Mouse (Mus musculus) B cell, adult 67 days (primary cell): ENCODE results near the gene Etfb. TPM values are rescaled to one million over a fixed set of nuclear protein-coding genes. Genes with fewer than 3 reads are reported as not detected.

Experiments used
- total RNA-seq, 2 experiments: library from RNA; stranded (reverse); gene quantifications; 4 replicates each; pipeline ENCODE4 v1.2.4; 2023

Gene Etfb
- total RNA-seq, result 10 to 100 TPM; 40.2 to 43.3 TPM

GRCm38 (mm10) chr7:43443917-43444293 is at the start of gene Etfb, which contains the start of gene Gm45233:
Etfb (plus strand) TSS chr7:43444083.
Gm45233 (plus strand) TSS chr7:43444128.

GRCm38 (mm10) chr7:43408131-43408553 is 35.7 kb upstream of the Etfb start, which contains the start of gene Siglecg:
Siglecg (plus strand) TSS chr7:43408204.

DNA sequence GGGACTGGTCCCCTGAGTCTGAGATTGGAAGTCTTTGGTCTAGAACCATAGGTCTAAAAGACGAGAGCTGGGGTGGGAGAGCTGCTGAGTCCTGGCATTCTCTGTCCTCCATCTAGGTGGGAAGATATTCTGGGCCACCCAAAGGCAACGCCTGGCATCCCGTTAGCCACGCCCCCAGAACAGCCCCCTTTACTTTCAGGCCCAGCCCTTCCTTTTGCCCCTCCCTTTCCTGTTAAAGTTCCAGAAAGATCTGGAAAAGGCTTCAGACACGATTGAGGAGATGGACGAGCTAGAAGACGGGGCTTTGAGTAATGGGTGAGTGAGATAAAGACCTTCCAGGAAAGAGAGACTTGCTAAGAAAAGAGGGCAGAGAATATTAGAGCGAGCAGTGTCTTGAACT is 16.5 kb upstream of the Etfb start, which contains the start of gene Lim2:
Gene Lim2 (plus strand): TSS at position 265 of the 400 bp plus-strand sequence.

DNA sequence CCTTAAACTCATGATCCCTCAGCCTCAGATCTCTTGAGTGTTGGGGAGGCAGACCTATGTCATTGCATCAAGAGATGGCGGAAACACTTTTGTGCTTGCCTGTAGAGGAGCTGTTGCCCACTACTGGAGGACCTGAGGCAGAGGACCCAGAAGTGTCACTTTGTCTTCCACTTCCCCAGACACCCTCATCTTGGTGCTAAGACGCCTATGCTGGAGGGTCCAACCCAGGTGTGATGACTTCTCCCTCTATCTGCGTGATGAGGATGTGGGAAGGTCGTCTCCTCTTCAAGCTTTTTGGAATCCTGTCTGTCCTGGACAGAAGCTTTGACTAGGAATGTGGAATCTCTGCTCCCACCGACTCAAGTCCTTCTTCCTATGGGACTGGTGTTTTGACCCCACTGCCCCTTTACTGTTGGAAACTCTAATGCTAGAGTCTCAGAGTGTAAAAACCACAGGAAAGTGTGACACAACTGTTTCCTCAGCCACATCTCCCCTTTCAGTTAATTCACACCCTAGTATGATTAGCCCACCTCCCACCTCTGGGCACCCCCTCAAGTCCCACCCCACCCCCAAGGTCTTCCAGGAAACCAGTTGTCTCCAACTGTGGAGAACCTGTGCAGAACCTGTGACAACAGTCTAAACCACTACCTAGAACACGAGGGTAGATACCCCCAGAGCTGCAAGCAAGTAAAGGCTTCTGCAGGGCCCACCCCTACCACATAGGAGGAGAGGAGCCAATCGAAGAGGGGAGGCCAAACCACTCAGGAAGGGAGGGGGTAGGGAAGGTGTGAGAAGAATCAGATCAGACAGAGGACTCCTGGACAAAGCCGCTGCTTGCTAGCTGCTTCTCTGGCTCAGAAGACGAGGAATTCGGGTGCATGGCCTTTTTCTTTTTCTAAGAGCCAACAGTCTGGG is 7.3 kb upstream of the Etfb start, which contains the start of gene Nkg7:
Gene Nkg7 (plus strand): TSS at position 733 of the 915 bp plus-strand sequence.

DNA sequence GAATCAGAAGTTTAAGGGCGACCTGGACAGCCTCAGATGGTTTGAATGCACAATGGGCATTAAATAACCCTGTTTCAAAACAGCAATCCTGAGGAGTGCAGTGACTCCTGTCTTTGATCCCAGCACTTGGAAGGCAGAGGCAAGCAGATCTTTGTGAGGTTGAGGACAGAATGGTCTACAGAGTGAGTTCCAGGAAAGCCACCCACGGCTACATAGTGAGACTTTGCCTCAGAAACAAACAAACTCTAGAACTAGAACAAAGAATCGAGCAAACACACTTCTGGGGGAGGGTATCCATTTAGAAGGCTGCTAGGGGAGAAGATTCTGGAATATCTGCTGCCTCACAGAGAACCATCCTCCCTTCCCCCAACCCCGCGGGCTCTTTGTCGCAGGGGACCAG is 3.4 kb upstream of the Etfb start, which contains the start of gene Cldnd2:
Gene Cldnd2 (plus strand): TSS at position 301 of the 400 bp plus-strand sequence.

GRCm38 (mm10) chr7:43462851-43463250 is 19.0 kb downstream of the Etfb start, which contains the start of gene Vsig10l:
Vsig10l (plus strand) TSS chr7:43463151.

GRCm38 (mm10) chr7:43489631-43490125 is 45.8 kb downstream of the Etfb start, which contains the start of gene Iglon5:
Iglon5 (minus strand) TSS chr7:43490075.

Other genes with a start within 250 kb of the Etfb start
- 10 to 100 TPM; 34.6 to 35.1 TPM for gene Zfp715, start 130.8 kb upstream of the Etfb start, total RNA-seq
- gene Siglecf, start 92.7 kb upstream of the Etfb start, total RNA-seq, result under 1 TPM; 0.35 to 0.47 TPM
- 100 to 1,000 TPM; 423 to 427 TPM for gene Siglecg, start 35.9 kb upstream of the Etfb start, total RNA-seq
- not detected for gene Lim2, start 16.4 kb upstream of the Etfb start, total RNA-seq
- 1 to 10 TPM; 1.5 to 2.1 TPM for gene Nkg7, start 7.0 kb upstream of the Etfb start, total RNA-seq
- gene Cldnd2, start 3.3 kb upstream of the Etfb start, total RNA-seq, result not detected
- not detected for gene Gm45233, start within 50 bp of the Etfb start, total RNA-seq
- gene Vsig10l, start 19.1 kb downstream of the Etfb start, total RNA-seq, result 1 to 10 TPM; 1.2 to 3.1 TPM
- gene Iglon5, start 46.0 kb downstream of the Etfb start, total RNA-seq, result not detected
- gene 4931406B18Rik, start 61.9 kb downstream of the Etfb start, total RNA-seq, result not detected
- 1 to 10 TPM; 1.0 to 2.3 TPM for gene Cd33, start 100.3 kb downstream of the Etfb start, total RNA-seq
- gene Zfp658, start 118.2 kb downstream of the Etfb start, total RNA-seq, result 1 to 10 TPM; 2.5 to 3.0 TPM
- 1 to 10 TPM; 7.8 to 9.9 TPM for gene Zfp719, start 135.5 kb downstream of the Etfb start, total RNA-seq
- gene Zfp819, start 163.1 kb downstream of the Etfb start, total RNA-seq, result not detected
- gene Ceacam18, start 190.6 kb downstream of the Etfb start, total RNA-seq, result not detected
- gene Siglece, start 216.1 kb downstream of the Etfb start, total RNA-seq, result 1 to 10 TPM in 1 of 2 experiments, under 1 TPM in 1; 0.30 to 1.7 TPM
- 10 to 100 TPM in 1 of 2 experiments, 1 to 10 TPM in 1; 5.8 to 10.3 TPM for gene Ctu1, start 227.9 kb downstream of the Etfb start, total RNA-seq
- not detected for gene Klk14, start 246.3 kb downstream of the Etfb start, total RNA-seq